Mouse (Mus musculus): ENCODE data around the gene Fkbp4. TPM values are rescaled to one million over a fixed set of nuclear protein-coding genes. Genes with fewer than 3 reads are reported as not detected.

The Fkbp4 gene
- polyA plus RNA-seq (2015; fragmentation: Nextera tagmentation; extraction: Ambion mirVana) = 180 TPM in 2 replicates

DNA sequence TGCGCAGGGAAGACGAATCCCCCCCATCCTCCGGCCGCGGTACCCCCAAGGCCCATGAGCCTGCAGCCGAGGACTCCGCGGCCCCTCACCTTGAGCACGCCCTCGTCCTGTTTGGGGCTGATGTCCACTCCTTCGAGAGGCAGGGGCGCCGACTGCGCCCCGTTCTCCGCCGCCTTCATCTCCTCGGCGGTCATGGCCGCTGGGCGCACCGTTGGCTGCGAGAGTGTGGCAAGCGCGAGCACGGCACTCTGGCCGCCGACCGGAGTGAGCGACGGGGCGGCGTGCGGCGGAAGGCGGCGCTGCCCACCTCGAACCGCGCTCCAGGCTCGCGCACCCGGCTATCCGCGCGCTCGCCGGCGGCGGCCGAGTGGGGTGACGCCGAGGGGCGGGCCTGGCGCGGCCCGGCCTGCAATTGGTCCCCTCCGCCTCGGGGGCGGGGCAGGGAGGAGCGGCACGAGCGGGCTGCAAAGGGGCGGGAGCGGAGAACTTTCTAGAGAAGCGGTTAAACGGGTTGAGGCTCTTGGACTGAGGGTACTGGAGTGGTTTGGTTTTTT, at the start of gene Fkbp4:
Fkbp4 (minus strand) TSS at position 361 of the 554 bp plus-strand sequence.
- under 1% methylated on average over 53 of the region's 67 CpGs for WGBS
- Histone ChIP-seq H3K36me3 (ENCODE audit: control insufficient read depth, insufficient read depth, low read length) (peaks cover 17% of the 10 kb centered on the region), H3K4me2 (replicated peaks; ENCODE audit: low read depth) (peak within 1 kb of the TSS; percentile 71), H3K4me3 (ENCODE audit: low read depth, low read length) (peak within 1 kb of the TSS; percentile 90), H3K27ac (replicated peaks) (peak within 1 kb of the TSS; percentile 97), H3K27me3 (ENCODE audit: control insufficient read depth, insufficient read depth, low read length) (no peaks in the 10 kb centered on the region), H3K4me1 (replicated peaks; ENCODE audit: control insufficient read depth, insufficient read depth) (0 out of 2 replicates have a peak, but pooled peaks cover 3% of the 10 kb centered on the region), H3K9me3 (ENCODE audit: control insufficient read depth, low read length) (no peaks in the 10 kb centered on the region), H3K9ac (ENCODE audit: low read length) (peak within 1 kb of the TSS; percentile 91)
- DNase-seq (ENCODE audit: low spot score) = peak; percentile 95
- ATAC-seq (ENCODE audit: low FRiP score, low TSS enrichment) = peak; percentile 96
- TF ChIP-seq EP300 (optimal IDR thresholded peaks at IDR 0.05) (no peak), CTCF (IDR thresholded peaks at IDR 0.05; ENCODE audit: low read depth) (peak; percentile 29)

DNA sequence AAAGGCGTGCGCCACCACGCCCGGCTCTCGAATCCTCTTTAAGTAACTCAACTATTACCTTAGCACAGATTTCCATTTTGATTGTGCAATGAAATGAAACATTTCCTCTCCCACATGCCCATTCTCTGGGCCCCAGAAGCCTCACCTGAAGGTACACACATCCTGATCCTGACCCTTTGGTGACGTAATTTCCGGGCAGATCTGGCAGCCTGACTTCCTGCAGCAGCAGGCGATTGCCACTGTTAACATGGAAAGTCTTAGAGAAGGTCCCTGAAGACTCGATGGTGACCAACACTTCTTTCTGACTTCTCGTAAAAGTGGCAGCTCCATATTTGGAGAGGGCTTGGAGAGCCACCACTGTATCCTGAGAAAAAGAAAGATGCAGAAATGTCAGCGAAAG, 49.3 kb upstream of the Fkbp4 start:
- H3K9ac ChIP-seq (ENCODE audit: low read length) = no peak overlapping the region
- H3K27ac ChIP-seq (replicated peaks) = no peak overlapping the region
- DNase-seq (ENCODE audit: low spot score) (no peak), ATAC-seq (ENCODE audit: low FRiP score, low TSS enrichment) (no peak)
- H3K4me1 ChIP-seq (replicated peaks; ENCODE audit: control insufficient read depth, insufficient read depth) = no peaks in the 10 kb centered on the region
- no peak for TF ChIP-seq CTCF (IDR thresholded peaks at IDR 0.05; ENCODE audit: low read depth)
- TF ChIP-seq EP300 (optimal IDR thresholded peaks at IDR 0.05) = no peak
- no peaks in the 10 kb centered on the region for H3K27me3 ChIP-seq (ENCODE audit: control insufficient read depth, insufficient read depth, low read length)
- H3K36me3 ChIP-seq (ENCODE audit: control insufficient read depth, insufficient read depth, low read length) = no peaks in the 10 kb centered on the region
- H3K4me3 ChIP-seq (ENCODE audit: low read depth, low read length) = no peak overlapping the region
- H3K4me2 ChIP-seq (replicated peaks; ENCODE audit: low read depth) = no peak overlapping the region
- no peaks in the 10 kb centered on the region for H3K9me3 ChIP-seq (ENCODE audit: control insufficient read depth, low read length)
- WGBS = 85% methylated on average over 11 of the region's 11 CpGs

DNA sequence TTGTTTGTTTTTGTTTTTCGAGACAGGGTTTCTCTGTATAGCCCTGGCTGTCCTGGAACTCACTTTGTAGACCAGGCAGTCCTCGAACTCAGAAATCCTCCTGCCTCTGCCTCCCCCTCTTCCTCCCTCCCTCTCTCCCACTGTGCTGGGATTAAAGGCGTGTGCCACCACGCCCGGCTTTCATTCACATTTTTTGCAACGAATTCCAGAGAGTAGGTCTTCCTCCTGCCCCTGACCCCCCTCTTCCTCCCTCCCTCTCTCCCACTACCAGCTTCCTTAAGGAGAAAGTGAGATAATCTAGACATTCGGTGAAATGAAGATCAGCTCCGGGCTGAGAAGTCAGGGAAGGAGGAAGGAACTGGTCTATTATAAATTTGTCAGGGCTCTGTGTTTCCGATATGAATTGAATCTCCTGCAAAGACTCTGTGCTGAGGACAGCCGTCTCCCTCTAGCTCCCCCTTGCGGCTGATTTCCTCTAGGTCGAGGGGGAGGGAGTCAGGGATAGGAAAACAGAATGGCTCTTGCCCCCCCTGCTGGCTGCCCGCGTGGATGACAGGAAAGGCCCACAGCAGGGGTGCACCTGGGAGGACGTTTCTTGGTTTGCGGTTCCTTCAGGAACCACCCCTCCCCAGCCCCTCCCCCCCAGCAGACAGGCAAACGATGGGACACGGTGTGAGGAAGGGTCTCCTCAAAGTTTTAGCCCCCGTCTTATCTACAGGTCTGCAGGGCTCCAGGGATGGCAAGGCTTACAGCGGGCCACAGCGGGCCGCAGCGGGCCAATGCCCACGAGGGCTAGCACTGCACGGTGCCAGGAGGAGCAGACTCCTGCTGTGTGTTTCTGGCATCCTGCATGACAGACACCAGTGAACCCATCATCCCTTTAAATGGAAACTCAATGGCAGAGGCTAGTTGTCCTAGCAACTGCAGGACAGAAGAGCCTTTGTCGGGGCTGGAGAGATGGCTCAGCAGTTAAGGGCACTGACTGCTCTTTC, 41.3 kb upstream of the Fkbp4 start:
- ATAC-seq (ENCODE audit: low FRiP score, low TSS enrichment) (peak; percentile 94), DNase-seq (ENCODE audit: low spot score) (peak; percentile 99)
- Histone ChIP-seq H3K27me3 (ENCODE audit: control insufficient read depth, insufficient read depth, low read length) (no peaks in the 10 kb centered on the region), H3K27ac (replicated peaks) (0 out of 2 replicates have a peak overlapping the region, but pooled peaks have one; percentile 45), H3K36me3 (ENCODE audit: control insufficient read depth, insufficient read depth, low read length) (no peaks in the 10 kb centered on the region), H3K4me1 (replicated peaks; ENCODE audit: control insufficient read depth, insufficient read depth) (no peaks in the 10 kb centered on the region), H3K9me3 (ENCODE audit: control insufficient read depth, low read length) (no peaks in the 10 kb centered on the region), H3K4me3 (ENCODE audit: low read depth, low read length) (no peak overlapping the region), H3K9ac (ENCODE audit: low read length) (no peak overlapping the region), H3K4me2 (replicated peaks; ENCODE audit: low read depth) (peak overlapping the region; percentile 29; the same call in 1 of the 2 replicates)
- TF ChIP-seq CTCF (IDR thresholded peaks at IDR 0.05; ENCODE audit: low read depth) = peak; percentile 99
- no peak for TF ChIP-seq EP300 (optimal IDR thresholded peaks at IDR 0.05)
- 22% methylated on average over 26 of the region's 26 CpGs for WGBS

DNA sequence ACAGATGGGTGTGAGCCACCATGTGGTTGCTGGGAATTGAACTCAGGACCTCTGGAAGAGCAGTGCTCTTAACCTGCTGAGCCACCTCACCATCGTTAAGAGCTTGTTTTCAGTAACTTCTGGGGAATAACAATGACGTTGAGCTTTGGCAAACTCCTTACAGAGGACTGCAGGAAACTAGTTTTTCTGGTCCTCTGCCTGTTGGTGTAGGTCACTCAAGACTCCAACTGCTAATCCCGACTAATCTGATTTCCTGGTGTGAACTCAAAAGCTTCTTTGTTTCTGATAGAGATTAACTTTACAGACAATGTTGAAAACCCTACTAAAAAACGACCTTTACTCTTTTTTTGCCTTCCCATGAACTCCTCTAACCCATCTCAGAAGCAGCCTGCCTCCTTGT, 39.0 kb upstream of the Fkbp4 start:
- DNase-seq (ENCODE audit: low spot score) (no peak), ATAC-seq (ENCODE audit: low FRiP score, low TSS enrichment) (peak; percentile 53; the same call in 1 of the 2 replicates)
- no peak overlapping the region for H3K4me2 ChIP-seq (replicated peaks; ENCODE audit: low read depth)
- H3K4me3 ChIP-seq (ENCODE audit: low read depth, low read length) = no peak overlapping the region
- H3K27ac ChIP-seq (replicated peaks) = no peak overlapping the region
- no peaks in the 10 kb centered on the region for H3K9me3 ChIP-seq (ENCODE audit: control insufficient read depth, low read length)
- H3K9ac ChIP-seq (ENCODE audit: low read length) = no peak overlapping the region
- H3K4me1 ChIP-seq (replicated peaks; ENCODE audit: control insufficient read depth, insufficient read depth) = no peaks in the 10 kb centered on the region
- no peaks in the 10 kb centered on the region for H3K27me3 ChIP-seq (ENCODE audit: control insufficient read depth, insufficient read depth, low read length)
- 16% methylated on average over 4 of the region's 4 CpGs for WGBS
- no peaks in the 10 kb centered on the region for H3K36me3 ChIP-seq (ENCODE audit: control insufficient read depth, insufficient read depth, low read length)
- no peak for TF ChIP-seq EP300 (optimal IDR thresholded peaks at IDR 0.05)
- TF ChIP-seq CTCF (IDR thresholded peaks at IDR 0.05; ENCODE audit: low read depth) = no peak

DNA sequence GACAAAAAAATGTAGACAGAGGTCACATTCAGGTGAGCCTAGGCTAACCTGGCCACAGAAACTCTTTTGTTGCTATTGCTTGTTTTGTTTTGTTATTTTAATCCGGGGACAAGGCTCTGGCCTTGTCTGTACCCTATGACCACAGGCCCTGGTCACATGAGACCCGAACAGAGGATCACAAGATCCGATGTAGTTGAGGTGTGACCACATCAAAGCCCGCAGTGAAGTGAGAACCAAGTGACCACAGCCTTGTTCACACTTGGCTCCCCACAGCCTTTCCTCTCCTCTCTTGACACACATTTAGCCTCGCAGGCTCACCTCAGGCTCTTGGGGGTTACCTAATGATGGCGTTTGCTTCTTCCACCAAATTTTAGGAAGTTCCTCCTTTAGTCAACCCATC, 35.6 kb upstream of the Fkbp4 start:
- Histone ChIP-seq H3K9ac (ENCODE audit: low read length) (no peak overlapping the region), H3K36me3 (ENCODE audit: control insufficient read depth, insufficient read depth, low read length) (no peaks in the 10 kb centered on the region), H3K4me3 (ENCODE audit: low read depth, low read length) (no peak overlapping the region), H3K9me3 (ENCODE audit: control insufficient read depth, low read length) (no peaks in the 10 kb centered on the region), H3K27ac (replicated peaks) (no peak overlapping the region), H3K27me3 (ENCODE audit: control insufficient read depth, insufficient read depth, low read length) (no peaks in the 10 kb centered on the region), H3K4me2 (replicated peaks; ENCODE audit: low read depth) (no peak overlapping the region), H3K4me1 (replicated peaks; ENCODE audit: control insufficient read depth, insufficient read depth) (no peaks in the 10 kb centered on the region)
- TF ChIP-seq CTCF (IDR thresholded peaks at IDR 0.05; ENCODE audit: low read depth) = no peak
- DNase-seq (ENCODE audit: low spot score) (no peak), ATAC-seq (ENCODE audit: low FRiP score, low TSS enrichment) (no peak)
- WGBS = 85% methylated on average over 6 of the region's 6 CpGs
